Comparison of ENCODE assay signal across 12 mouse cellular contexts in genomic region chr9:63197252-63197651, GRCm38 (mm10). TPM values are rescaled to one million over a fixed set of nuclear protein-coding genes. Genes with fewer than 3 reads are reported as not detected.
DNase-seq lines count a peak whose midpoint lies in the region; ATAC-seq and TF ChIP-seq lines count a peak whose summit lies in the region.
"Had no signal": no experiment of that assay in that cellular context is flagged by ENCODE, and none has a peak within 500 bp of the region (broad histone marks: within the 10 kb centered on the region; RNA-seq: fewer than 3 reads in every experiment).

No protein-coding gene starts in this region.

- peak; percentile 51 for DNase-seq in embryo, embryonic 10 days (ENCODE audit: low spot score)
- no peak for DNase-seq in embryo, embryonic 9.5 days (ENCODE audit: extremely low spot score)
- DNase-seq in layer of hippocampus, adult 18-20 months (ENCODE audit: low spot score in 2 of 2) = peak; percentile 16 to 54
- DNase-seq in layer of hippocampus, postnatal 10 days (ENCODE audit: low spot score in 2 of 2) = no peak
- peak; percentile 49 for DNase-seq in embryo, embryonic 11 days
- DNase-seq in kidney, postnatal 0 days (ENCODE audit: low spot score) = peak; percentile 70
- DNase-seq in B cell, adult 2 months = no peak
- no peak for DNase-seq in frontal cortex, postnatal 25 days (ENCODE audit: low spot score in 2 of 2)
- DNase-seq: thymus, postnatal 36 days had no signal

- H3K4me3 ChIP-seq in kidney, postnatal 0 days (replicated peaks; ENCODE audit: low read depth, low read length) = no peak overlapping the region

- no peak overlapping the region for H3K9ac ChIP-seq in kidney, postnatal 0 days (ENCODE audit: low read depth, low read length)

- H3K4me2 ChIP-seq in kidney, postnatal 0 days (ENCODE audit: low read length) = peak overlapping the region; percentile 40

- no peaks in the 10 kb centered on the region for H3K27me3 ChIP-seq in kidney, postnatal 0 days (ENCODE audit: insufficient read depth, low read length)

- no peak for ATAC-seq in kidney, postnatal 0 days (replicated peaks; ENCODE audit: low FRiP score, low read depth)

- H3K9me3 ChIP-seq in kidney, postnatal 0 days (replicated peaks; ENCODE audit: low read length) = no peaks in the 10 kb centered on the region

- WGBS in kidney, postnatal 0 days = 7% methylated on average over 8 of the region's 8 CpGs

- TF ChIP-seq CTCF in kidney, postnatal 0 days (IDR thresholded peaks at IDR 0.05; ENCODE audit: low read depth) = no peak

- no peaks in the 10 kb centered on the region for H3K36me3 ChIP-seq in kidney, postnatal 0 days (ENCODE audit: insufficient read depth, low read length)

- H3K4me1 ChIP-seq in kidney, postnatal 0 days (replicated peaks; ENCODE audit: insufficient read depth, low read length) = peaks cover 27% of the 10 kb centered on the region; the same call in 1 of the 2 replicates

- no peak overlapping the region for H3K27ac ChIP-seq in kidney, postnatal 0 days

RNA-seq across cellular contexts. Expression of gene Skor1, which starts 48.5 kb away (rescaled TPM):
- total RNA-seq in layer of hippocampus, adult 18-20 months (2021) = under 1 TPM; 0.07 to 0.15 TPM
- total RNA-seq in layer of hippocampus, postnatal 10 days (2021) = under 1 TPM; 0.09 to 0.20 TPM
- not detected in 2 replicates for polyA plus RNA-seq in kidney, postnatal 0 days (2015; fragmentation: Nextera tagmentation; extraction: Ambion mirVana)
- total RNA-seq: megakaryocyte-erythroid progenitor cell, adult 5-6 weeks had no signal
- polyA plus RNA-seq: C2C12; large intestine, adult 2 months had no signal

Comparison
In these comparisons a context has a peak if more than half of its experiments do, and no peak if none do; other contexts are left out.
1. DNase-seq: peak in embryo, embryonic 10 days (single experiment), layer of hippocampus, adult 18-20 months (2 of 2), embryo, embryonic 11 days (single experiment) and kidney, postnatal 0 days (single experiment); none in embryo, embryonic 9.5 days (single experiment), layer of hippocampus, postnatal 10 days (0 of 2), B cell, adult 2 months (0 of 2) and frontal cortex, postnatal 25 days (0 of 2).